In genomic region chr10:39292703-39293496, GRCm38 (mm10) we compare ENCODE assay signal across 15 mouse cellular contexts.
A peak's percentile ranks its signal among the peaks of the same experiment; 100 is the strongest.
DNase-seq lines count a peak whose midpoint lies in the region; ATAC-seq lines count a peak whose summit lies in the region.
"Had no signal": no experiment of that assay in that cellular context is flagged by ENCODE, and none has a peak within 500 bp of the region (broad histone marks: within the 10 kb centered on the region; RNA-seq: fewer than 3 reads in every experiment).

No protein-coding gene starts in this region.

- H3K4me3 ChIP-seq in neural tube, embryonic 11.5 days (ENCODE audit: low read depth, low read length): no peak overlapping the region
- H3K4me3 ChIP-seq in neural tube, embryonic 15.5 days (replicated peaks): no peak overlapping the region
- H3K4me3 ChIP-seq: hindbrain, embryonic 12.5 days; midbrain, embryonic 10.5 days had no signal

- no peak overlapping the region for H3K27ac ChIP-seq in neural tube, embryonic 11.5 days (ENCODE audit: low read depth, low read length)
- H3K27ac ChIP-seq in neural tube, embryonic 15.5 days (replicated peaks): no peak overlapping the region
- H3K27ac ChIP-seq: liver, embryonic 14.5 days; midbrain, embryonic 10.5 days had no signal

- no peaks in the 10 kb centered on the region for H3K27me3 ChIP-seq in neural tube, embryonic 11.5 days (ENCODE audit: control insufficient read depth, insufficient read depth, low read length)
- no peaks in the 10 kb centered on the region for H3K27me3 ChIP-seq in neural tube, embryonic 15.5 days (replicated peaks)
- H3K27me3 ChIP-seq: hindbrain, embryonic 12.5 days had no signal

- H3K9ac ChIP-seq in neural tube, embryonic 11.5 days (ENCODE audit: low read length): no peak overlapping the region
- H3K9ac ChIP-seq in neural tube, embryonic 15.5 days (replicated peaks): no peak overlapping the region
- H3K9ac ChIP-seq: hindbrain, embryonic 12.5 days; liver, embryonic 14.5 days had no signal

- H3K4me1 ChIP-seq in neural tube, embryonic 11.5 days (ENCODE audit: control insufficient read depth, insufficient read depth, low read length): no peaks in the 10 kb centered on the region
- H3K4me1 ChIP-seq in neural tube, embryonic 15.5 days: peaks cover 28% of the 10 kb centered on the region

- DNase-seq in neural tube, embryonic 11.5 days (ENCODE audit: low spot score): peak; percentile 24
- peak; percentile 20 for DNase-seq in hindlimb bud, embryonic 11.5 days (ENCODE audit: extremely low spot score, low read depth, low spot score)
- DNase-seq in urinary bladder, postnatal 14 days (ENCODE audit: low spot score): no peak
- no peak for DNase-seq in urinary bladder, postnatal 25 days (ENCODE audit: low spot score)
- no peak for DNase-seq in spleen, adult 12 weeks (ENCODE audit: low spot score)
- DNase-seq: cerebellum, postnatal 10 days; right cerebral cortex, adult 18-20 months; thymus, postnatal 36 days had no signal

- no peak overlapping the region for H3K4me2 ChIP-seq in neural tube, embryonic 11.5 days (ENCODE audit: low read depth)
- H3K4me2 ChIP-seq in neural tube, embryonic 15.5 days: no peak overlapping the region
- H3K4me2 ChIP-seq: heart, embryonic 11.5 days; hindbrain, embryonic 12.5 days had no signal

- ATAC-seq in neural tube, embryonic 11.5 days (ENCODE audit: insufficient read depth, low FRiP score, low TSS enrichment): no peak
- no peak for ATAC-seq in neural tube, embryonic 15.5 days (ENCODE audit: low FRiP score)
- peak; percentile 77 for ATAC-seq in common myeloid progenitor, adult 5-6 weeks (replicated peaks; ENCODE audit: low read depth, poor library complexity, severe bottlenecking)

- no peaks in the 10 kb centered on the region for H3K36me3 ChIP-seq in neural tube, embryonic 11.5 days (ENCODE audit: control insufficient read depth, insufficient read depth, low read length)
- H3K36me3 ChIP-seq in neural tube, embryonic 15.5 days: no peaks in the 10 kb centered on the region
- H3K36me3 ChIP-seq: G1E; hindbrain, embryonic 12.5 days; midbrain, embryonic 10.5 days had no signal

- WGBS in neural tube, embryonic 11.5 days: 72% methylated on average over 11 of the region's 11 CpGs
- 77% methylated on average over 11 of the region's 11 CpGs for WGBS in neural tube, embryonic 15.5 days

- no peaks in the 10 kb centered on the region for H3K9me3 ChIP-seq in neural tube, embryonic 11.5 days (ENCODE audit: control insufficient read depth, low read length)
- no peaks in the 10 kb centered on the region for H3K9me3 ChIP-seq in neural tube, embryonic 15.5 days (replicated peaks)
- H3K9me3 ChIP-seq: hindbrain, embryonic 12.5 days had no signal

Comparison
In these comparisons a context has a peak if more than half of its experiments do, and no peak if none do; other contexts are left out.
1. DNase-seq: peak in neural tube, embryonic 11.5 days (single experiment) and hindlimb bud, embryonic 11.5 days (single experiment); none in urinary bladder, postnatal 14 days (single experiment), urinary bladder, postnatal 25 days (single experiment) and spleen, adult 12 weeks (single experiment).